Mouse (Mus musculus): Measurements from ENCODE around the gene Dcun1d3. TPM values are rescaled to one million over a fixed set of nuclear protein-coding genes. Genes with fewer than 3 reads are reported as not detected.

Dcun1d3 gene
- polyA plus RNA-seq, 1 experiment from 2014 or later = 19.4 TPM

DNA sequence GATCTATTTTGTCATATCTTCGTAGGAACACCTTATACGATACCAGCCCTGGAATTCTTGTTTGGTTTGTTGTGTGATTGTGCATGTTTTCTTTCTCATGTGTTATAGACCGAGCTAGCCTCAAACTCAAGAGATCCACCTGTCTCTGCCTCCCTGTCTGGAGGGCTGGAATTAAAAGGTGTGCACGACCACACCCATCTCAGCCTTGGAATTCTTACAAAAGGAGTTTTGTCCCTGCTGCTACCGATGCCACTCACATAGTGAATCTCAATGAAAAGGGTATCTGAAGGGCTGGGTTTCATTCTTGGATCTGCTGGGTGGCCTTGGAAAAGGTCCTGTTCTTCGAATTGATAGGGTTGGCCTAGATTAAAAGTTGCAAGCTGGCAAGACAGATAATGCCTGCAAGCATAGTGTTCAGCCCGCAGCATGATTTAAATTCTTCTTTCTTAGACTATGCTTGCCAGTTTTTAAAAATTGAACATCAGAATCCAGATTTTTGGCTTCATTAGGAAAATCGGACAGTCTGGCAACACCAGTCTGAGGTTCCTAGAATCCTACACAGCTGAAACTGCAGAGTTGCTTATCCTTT is 1.5 kb upstream of the Dcun1d3 start:
- H3K9ac ChIP-seq (replicated peaks) = no peak overlapping the region
- no peaks in the 10 kb centered on the region for H3K27me3 ChIP-seq
- H3K4me1 ChIP-seq = peaks cover 25% of the 10 kb centered on the region
- H3K27ac ChIP-seq (replicated peaks) = no peak overlapping the region
- no peaks in the 10 kb centered on the region for H3K9me3 ChIP-seq
- H3K36me3 ChIP-seq = no peaks in the 10 kb centered on the region
- no peak for ATAC-seq (ENCODE audit: low FRiP score, low read depth)
- H3K4me3 ChIP-seq = no peak overlapping the region
- no peak overlapping the region for H3K4me2 ChIP-seq (replicated peaks)
- WGBS = 95% methylated on average over 8 of the region's 8 CpGs

DNA sequence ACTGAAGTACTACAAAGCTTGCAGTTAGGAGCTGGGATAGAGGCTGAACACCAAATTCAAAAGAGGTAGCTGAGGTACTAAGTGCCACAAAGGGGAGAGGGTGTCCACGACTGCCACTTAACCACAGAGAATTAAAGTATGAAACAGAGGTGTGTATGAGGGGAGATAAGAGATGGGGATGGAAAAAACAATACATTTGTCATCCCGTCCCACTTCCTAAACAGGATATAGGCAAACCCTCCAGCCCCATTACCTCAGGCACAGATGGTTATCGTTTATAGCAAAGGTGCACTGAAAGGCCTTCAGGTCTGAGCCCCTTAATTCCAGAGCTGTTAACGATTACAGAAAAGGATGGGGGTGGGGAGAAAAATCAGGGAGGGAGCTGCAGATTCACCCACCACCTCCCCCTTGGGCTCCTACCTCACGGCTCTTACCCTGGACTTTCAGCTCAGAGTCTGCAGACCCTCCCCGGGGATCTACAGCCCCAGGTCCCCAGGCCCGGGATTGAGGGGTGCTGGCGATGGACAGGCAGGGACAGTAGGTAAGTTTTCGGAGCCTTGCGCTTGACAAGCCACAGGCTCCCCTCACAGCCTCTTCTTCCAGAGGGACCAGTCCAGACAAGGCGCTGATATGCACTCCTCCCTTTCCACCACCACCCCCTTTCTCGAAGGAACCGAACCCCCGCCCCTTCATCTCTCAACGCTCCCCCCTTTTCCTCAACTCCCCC is 1.1 kb downstream of the Dcun1d3 start:
- peak overlapping the region; percentile 67 for H3K4me2 ChIP-seq (replicated peaks)
- WGBS = 2% methylated on average over 15 of the region's 15 CpGs
- no peaks in the 10 kb centered on the region for H3K9me3 ChIP-seq
- H3K4me3 ChIP-seq = peak overlapping the region; percentile 64
- H3K36me3 ChIP-seq = no peaks in the 10 kb centered on the region
- peaks cover 25% of the 10 kb centered on the region for H3K4me1 ChIP-seq
- peak overlapping the region; percentile 70 for H3K9ac ChIP-seq (replicated peaks)
- peak overlapping the region; percentile 97 for H3K27ac ChIP-seq (replicated peaks)
- ATAC-seq (ENCODE audit: low FRiP score, low read depth) = peak; percentile 68
- H3K27me3 ChIP-seq = no peaks in the 10 kb centered on the region

GRCm38 (mm10) chr7:119892742-119893141 is 3.4 kb downstream of the Dcun1d3 start:
- Histone ChIP-seq H3K36me3 (no peaks in the 10 kb centered on the region), H3K4me3 (no peak overlapping the region), H3K9me3 (no peaks in the 10 kb centered on the region), H3K4me2 (replicated peaks) (no peak overlapping the region), H3K27me3 (no peaks in the 10 kb centered on the region), H3K9ac (replicated peaks) (no peak overlapping the region), H3K4me1 (peaks cover 25% of the 10 kb centered on the region), H3K27ac (replicated peaks) (no peak overlapping the region)
- ATAC-seq (ENCODE audit: low FRiP score, low read depth) = no peak
- 94% methylated on average over 4 of the region's 4 CpGs for WGBS

- ATAC-seq (ENCODE audit: low FRiP score, low read depth) = no peak
- 97% methylated on average over 1 of the region's 1 CpGs for WGBS
- peaks cover 24% of the 10 kb centered on the region for H3K4me1 ChIP-seq
Observed at GRCm38 (mm10) chr7:119892198-119892597, 3.9 kb downstream of the Dcun1d3 start.

DNA sequence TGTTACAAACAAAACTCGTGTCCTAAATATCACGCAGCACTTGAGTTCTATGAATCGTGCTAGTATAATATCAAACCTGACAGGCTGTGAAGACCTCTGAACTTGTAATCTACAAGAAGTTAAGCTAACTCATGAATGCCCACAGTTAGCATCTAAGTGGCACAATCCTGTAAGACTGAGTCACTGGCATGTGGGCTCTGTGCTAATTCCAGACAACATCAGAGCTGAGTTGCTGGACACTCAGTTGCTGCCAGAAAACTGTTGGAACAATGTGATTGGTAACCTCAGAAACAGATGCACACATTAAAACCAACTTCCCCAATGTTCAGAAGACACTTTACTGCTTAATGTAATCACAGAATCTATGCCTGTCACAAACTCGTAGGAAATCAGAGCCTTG is 8.2 kb downstream of the Dcun1d3 start:
- 95% methylated on average over 4 of the region's 4 CpGs for WGBS
- Histone ChIP-seq H3K27me3 (no peaks in the 10 kb centered on the region), H3K4me3 (no peak overlapping the region), H3K27ac (replicated peaks) (no peak overlapping the region), H3K9me3 (no peaks in the 10 kb centered on the region), H3K4me2 (replicated peaks) (no peak overlapping the region), H3K4me1 (no peaks in the 10 kb centered on the region), H3K36me3 (no peaks in the 10 kb centered on the region), H3K9ac (replicated peaks) (no peak overlapping the region)
- ATAC-seq (ENCODE audit: low FRiP score, low read depth) = no peak

More at GRCm38 (mm10) chr7:119892198-119892597, 3.9 kb downstream of the Dcun1d3 start:
- H3K36me3 ChIP-seq = no peaks in the 10 kb centered on the region
- H3K9ac ChIP-seq (replicated peaks) = no peak overlapping the region
- H3K4me3 ChIP-seq = no peak overlapping the region
- no peak overlapping the region for H3K27ac ChIP-seq (replicated peaks)
- no peaks in the 10 kb centered on the region for H3K9me3 ChIP-seq
- H3K27me3 ChIP-seq = no peaks in the 10 kb centered on the region
- H3K4me2 ChIP-seq (replicated peaks) = no peak overlapping the region

DNA sequence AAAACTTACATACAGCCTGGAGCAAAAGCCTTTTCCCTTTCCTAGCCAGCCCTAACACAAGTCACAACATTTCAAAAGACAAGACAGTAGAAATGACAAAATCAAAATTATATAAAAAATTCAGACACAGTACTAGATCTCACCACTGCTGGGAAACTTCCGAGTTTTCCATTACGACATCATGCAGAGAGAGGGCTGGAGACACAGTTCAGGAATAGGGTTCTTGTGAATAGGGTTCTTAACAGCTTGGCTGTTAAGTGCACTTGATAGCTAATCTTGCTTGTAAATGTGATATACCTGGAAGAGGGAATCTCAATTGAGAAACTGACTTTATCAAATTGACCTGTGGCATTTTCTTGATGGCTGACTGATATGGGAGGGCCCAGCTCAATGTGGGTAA is 14.9 kb downstream of the Dcun1d3 start:
- 90% methylated on average over 2 of the region's 2 CpGs for WGBS

GRCm38 (mm10) chr7:119880345-119880744 is 15.8 kb downstream of the Dcun1d3 start:
- 0 out of 2 replicates have a peak, but pooled peaks cover 8% of the 10 kb centered on the region for H3K36me3 ChIP-seq
- no peak overlapping the region for H3K4me2 ChIP-seq (replicated peaks)
- H3K4me1 ChIP-seq = no peaks in the 10 kb centered on the region
- no peak for ATAC-seq (ENCODE audit: low FRiP score, low read depth)
- H3K9me3 ChIP-seq = no peaks in the 10 kb centered on the region
- no peak overlapping the region for H3K9ac ChIP-seq (replicated peaks)
- WGBS = 90% methylated on average over 5 of the region's 5 CpGs
- no peak overlapping the region for H3K4me3 ChIP-seq
- H3K27me3 ChIP-seq = no peaks in the 10 kb centered on the region
- no peak overlapping the region for H3K27ac ChIP-seq (replicated peaks)

More for the DNA sequence above, 14.9 kb downstream of the Dcun1d3 start:
- H3K27ac ChIP-seq (replicated peaks) = no peak overlapping the region
- H3K9ac ChIP-seq (replicated peaks) = no peak overlapping the region
- ATAC-seq (ENCODE audit: low FRiP score, low read depth) = no peak
- 0 out of 2 replicates have a peak, but pooled peaks cover 8% of the 10 kb centered on the region for H3K36me3 ChIP-seq
- H3K4me3 ChIP-seq = no peak overlapping the region
- H3K9me3 ChIP-seq = no peaks in the 10 kb centered on the region
- no peaks in the 10 kb centered on the region for H3K4me1 ChIP-seq
- no peaks in the 10 kb centered on the region for H3K27me3 ChIP-seq
- H3K4me2 ChIP-seq (replicated peaks) = no peak overlapping the region

DNA sequence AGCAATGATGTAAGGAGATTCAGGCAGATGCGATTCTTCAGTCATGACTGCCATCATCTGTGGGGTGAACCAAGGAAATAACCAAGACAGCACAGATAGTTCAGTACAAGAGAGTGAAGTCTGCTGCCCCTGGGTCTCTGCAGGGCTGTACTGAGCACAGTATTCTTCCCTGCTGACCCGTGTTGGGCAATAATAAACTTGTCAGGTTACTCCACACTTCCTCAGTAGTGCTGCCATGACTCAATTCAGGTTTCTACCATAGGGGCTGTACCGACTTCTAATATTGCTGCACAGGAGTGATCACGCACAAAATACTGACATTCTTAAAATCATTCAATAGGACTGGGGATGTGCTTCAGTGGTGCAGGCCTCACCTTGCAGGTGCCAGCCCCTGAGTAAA is 16.9 kb downstream of the Dcun1d3 start:
- Histone ChIP-seq H3K9me3 (no peaks in the 10 kb centered on the region), H3K4me2 (replicated peaks) (no peak overlapping the region), H3K27ac (replicated peaks) (no peak overlapping the region), H3K27me3 (no peaks in the 10 kb centered on the region), H3K36me3 (0 out of 2 replicates have a peak, but pooled peaks cover 8% of the 10 kb centered on the region), H3K4me1 (no peaks in the 10 kb centered on the region), H3K4me3 (no peak overlapping the region), H3K9ac (replicated peaks) (no peak overlapping the region)
- no peak for ATAC-seq (ENCODE audit: low FRiP score, low read depth)
- over 99% methylated on average over 4 of the region's 4 CpGs for WGBS

GRCm38 (mm10) chr7:119875776-119876440 is 20.2 kb downstream of the Dcun1d3 start:
- WGBS = 70% methylated on average over 3 of the region's 3 CpGs
- H3K4me2 ChIP-seq (replicated peaks) = no peak overlapping the region
- H3K9me3 ChIP-seq = no peaks in the 10 kb centered on the region
- no peak overlapping the region for H3K27ac ChIP-seq (replicated peaks)
- no peak overlapping the region for H3K4me3 ChIP-seq
- peaks cover 3% of the 10 kb centered on the region; the same call in 1 of the 2 replicates for H3K4me1 ChIP-seq
- no peak overlapping the region for H3K9ac ChIP-seq (replicated peaks)
- ATAC-seq (ENCODE audit: low FRiP score, low read depth) = no peak
- H3K27me3 ChIP-seq = no peaks in the 10 kb centered on the region
- 0 out of 2 replicates have a peak, but pooled peaks cover 8% of the 10 kb centered on the region for H3K36me3 ChIP-seq

DNA sequence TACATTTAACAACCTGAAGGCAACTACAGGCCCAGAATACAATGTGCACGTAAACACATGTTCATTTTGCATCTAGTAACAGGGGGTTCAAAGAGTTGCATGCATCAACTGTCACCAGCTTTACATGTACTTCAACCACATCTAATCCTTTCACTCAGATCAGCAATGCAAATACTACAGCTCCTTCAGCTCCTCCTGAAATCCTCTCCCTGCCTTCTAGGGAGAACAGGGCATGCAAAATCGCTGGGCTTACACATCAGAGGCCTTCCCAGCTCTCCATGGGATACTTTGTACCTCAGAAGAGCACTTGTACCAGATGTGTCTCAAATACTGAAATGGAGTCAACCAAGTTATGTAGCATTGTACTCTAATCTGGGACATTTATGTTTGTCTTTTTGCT is 23.0 kb downstream of the Dcun1d3 start:
- Histone ChIP-seq H3K27ac (replicated peaks) (no peak overlapping the region; the same call in none of the 2 replicates), H3K4me3 (no peak overlapping the region), H3K9ac (replicated peaks) (no peak overlapping the region), H3K9me3 (no peaks in the 10 kb centered on the region), H3K4me1 (peaks cover 3% of the 10 kb centered on the region; the same call in 1 of the 2 replicates), H3K27me3 (no peaks in the 10 kb centered on the region), H3K36me3 (0 out of 2 replicates have a peak, but pooled peaks cover 5% of the 10 kb centered on the region), H3K4me2 (replicated peaks) (no peak overlapping the region)
- WGBS = 26% methylated on average over 2 of the region's 2 CpGs
- ATAC-seq (ENCODE audit: low FRiP score, low read depth) = peak; percentile 87

GRCm38 (mm10) chr7:119872204-119872603 is 23.9 kb downstream of the Dcun1d3 start:
- Histone ChIP-seq H3K27ac (replicated peaks) (no peak overlapping the region), H3K9me3 (no peaks in the 10 kb centered on the region), H3K4me2 (replicated peaks) (no peak overlapping the region), H3K4me1 (peaks cover 3% of the 10 kb centered on the region; the same call in 1 of the 2 replicates), H3K36me3 (no peaks in the 10 kb centered on the region), H3K27me3 (no peaks in the 10 kb centered on the region), H3K9ac (replicated peaks) (no peak overlapping the region), H3K4me3 (no peak overlapping the region)
- ATAC-seq (ENCODE audit: low FRiP score, low read depth) = no peak
- 78% methylated on average over 4 of the region's 4 CpGs for whole genome bisulfite sequencing

- no peak for ATAC-seq (ENCODE audit: low FRiP score, low read depth)
- H3K4me3 ChIP-seq = no peak overlapping the region
- peaks cover 19% of the 10 kb centered on the region for H3K4me1 ChIP-seq
- no peaks in the 10 kb centered on the region for H3K27me3 ChIP-seq
- no peak overlapping the region for H3K4me2 ChIP-seq (replicated peaks)
- H3K9ac ChIP-seq (replicated peaks) = no peak overlapping the region
- H3K27ac ChIP-seq (replicated peaks) = no peak overlapping the region
- H3K9me3 ChIP-seq = no peaks in the 10 kb centered on the region
- WGBS = 75% methylated on average over 1 of the region's 1 CpGs
- no peaks in the 10 kb centered on the region for H3K36me3 ChIP-seq
Observed at GRCm38 (mm10) chr7:119866136-119866535, 30.0 kb downstream of the Dcun1d3 start.

Data from midbrain, embryonic 12.5 days (tissue).